Mouse (Mus musculus) frontal cortex, postnatal 10 days (tissue): ENCODE measurements around the gene Ulk3.

ENCODE experiments used
- DNase-seq, 2 experiments: peaks; one replicate each; pipeline ENCODE4 v3.0.0; 2022; ENCODE audit warnings: low spot score in 2 of 2, mixed read lengths in 1 of 2

Ulk3 gene

DNA sequence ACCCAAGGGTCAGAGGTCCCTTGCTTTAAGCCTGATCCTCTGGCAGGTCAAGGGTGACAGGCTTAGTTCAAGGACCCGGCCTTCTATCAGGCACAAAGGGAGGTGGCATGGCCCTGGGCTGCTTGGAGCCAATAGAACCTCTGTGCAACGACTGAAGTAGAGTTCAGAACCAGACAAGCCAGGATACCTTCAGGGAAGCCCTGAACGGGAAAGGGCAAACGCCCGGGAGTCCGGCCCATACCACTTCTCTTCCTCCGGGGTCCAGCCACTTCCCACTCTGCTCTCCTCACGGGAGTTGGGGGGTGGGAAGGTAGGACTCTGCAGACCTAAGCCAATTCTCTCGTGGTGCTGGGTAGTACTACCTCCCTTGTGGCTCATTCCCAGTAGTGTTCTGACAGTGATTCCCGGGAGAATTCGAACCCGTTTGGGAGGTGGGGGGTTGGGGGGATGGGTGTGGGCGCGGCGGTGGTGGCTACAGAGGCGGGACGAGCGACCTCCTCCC lies 55.2 kb downstream of the Ulk3 start:
- no peak for DNase-seq

DNA sequence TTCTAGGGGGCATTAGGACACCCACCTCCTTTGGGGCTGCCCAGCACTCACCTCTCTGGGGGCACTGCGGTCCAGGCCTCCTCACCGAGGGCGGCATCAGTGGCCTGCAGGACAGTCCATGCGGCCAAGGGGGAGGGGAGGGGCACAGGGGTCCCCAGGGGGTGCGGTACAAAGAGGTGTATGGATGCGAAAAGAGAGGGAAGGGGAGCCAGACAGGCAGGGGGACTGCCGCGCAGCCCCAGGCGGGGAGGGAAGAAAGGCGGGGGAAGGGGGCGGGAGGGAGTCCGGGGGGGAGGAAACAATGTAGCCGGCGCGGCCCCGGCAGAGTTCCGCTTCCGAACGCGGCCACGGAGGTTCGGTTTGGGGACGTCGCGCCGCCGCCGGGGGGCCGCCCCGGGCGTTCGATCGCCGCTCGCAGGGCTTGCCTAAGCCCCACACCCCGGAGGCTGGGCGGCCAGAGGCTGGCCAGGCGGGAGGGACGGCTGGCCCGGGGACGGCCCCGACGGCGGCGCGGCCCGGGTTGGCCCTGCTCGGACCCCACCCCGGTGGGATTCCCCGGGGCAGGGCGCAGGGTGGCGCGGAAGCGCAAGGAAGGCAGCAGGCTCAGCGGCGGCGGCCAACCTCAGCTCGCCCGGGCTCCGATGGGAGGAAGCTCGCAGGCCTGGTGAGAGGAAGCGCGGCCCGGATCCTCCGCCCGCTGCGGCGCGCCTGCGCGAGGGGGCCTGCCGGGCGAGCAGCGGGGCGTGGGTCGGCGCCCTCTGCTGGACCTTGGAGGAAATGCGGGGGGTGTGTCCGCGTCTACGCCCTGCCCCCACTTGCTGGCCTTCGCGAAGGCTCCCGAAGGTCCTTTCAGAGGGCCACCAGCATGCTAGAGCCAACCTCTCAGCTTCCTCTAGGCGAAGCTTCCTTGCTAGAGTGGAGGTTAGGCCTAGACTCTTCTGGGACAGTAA lies 56.0 kb downstream of the Ulk3 start:
- peak; percentile 80 to 90 for DNase-seq
